ENCODE assay signal across 12 mouse cellular contexts in genomic region chr1:171681009-171681408, GRCm38 (mm10). TPM values are rescaled to one million over a fixed set of nuclear protein-coding genes. Genes with fewer than 3 reads are reported as not detected.
DNase-seq lines count a peak whose midpoint lies in the region; ATAC-seq lines count a peak whose summit lies in the region.
"Had no signal": no experiment of that assay in that cellular context is flagged by ENCODE, and none has a peak within 500 bp of the region (broad histone marks: within the 10 kb centered on the region; RNA-seq: fewer than 3 reads in every experiment).

No protein-coding gene starts in this region.

- H3K4me3 ChIP-seq in liver, embryonic 15.5 days (replicated peaks), result no peak overlapping the region
- H3K4me3 ChIP-seq: heart, embryonic 10.5 days; neural tube, embryonic 13.5 days had no signal

- peak; percentile 69 for DNase-seq in CD4-positive, CD25-positive, alpha-beta regulatory T cell, adult 2 months (ENCODE audit: low read depth, low spot score)
- peak; percentile 88 for DNase-seq in MEL-GATA-1-ER (ENCODE audit: extremely low read depth, low read depth)
- DNase-seq in spleen, postnatal 36 days (ENCODE audit: low spot score in 2 of 2), result peak; percentile 80
- no peak for DNase-seq in cerebellum, adult 8-10 months
- no peak for DNase-seq in cerebellum, adult 18-20 months
- DNase-seq: right cerebral cortex, postnatal 14 days had no signal

- H3K9me3 ChIP-seq in liver, embryonic 15.5 days (replicated peaks), result no peaks in the 10 kb centered on the region
- H3K9me3 ChIP-seq: heart, embryonic 10.5 days; neural tube, embryonic 13.5 days had no signal

- H3K27me3 ChIP-seq in liver, embryonic 15.5 days, result no peaks in the 10 kb centered on the region
- H3K27me3 ChIP-seq: neural tube, embryonic 13.5 days had no signal

- H3K4me2 ChIP-seq in liver, embryonic 15.5 days, result peak overlapping the region; percentile 23; the same call in 1 of the 2 replicates
- H3K4me2 ChIP-seq: neural tube, embryonic 13.5 days had no signal

- no peak overlapping the region for H3K9ac ChIP-seq in liver, embryonic 15.5 days
- H3K9ac ChIP-seq: neural tube, embryonic 13.5 days had no signal

- peak overlapping the region; percentile 62; the same call in 1 of the 2 replicates for H3K27ac ChIP-seq in liver, embryonic 15.5 days (replicated peaks)
- H3K27ac ChIP-seq: heart, embryonic 10.5 days; neural tube, embryonic 13.5 days had no signal

- H3K4me1 ChIP-seq in liver, embryonic 15.5 days (replicated peaks), result peaks cover 6% of the 10 kb centered on the region; the same call in 1 of the 2 replicates
- H3K4me1 ChIP-seq: heart, embryonic 10.5 days; neural tube, embryonic 13.5 days had no signal

- H3K36me3 ChIP-seq in liver, embryonic 15.5 days (replicated peaks), result no peaks in the 10 kb centered on the region
- H3K36me3 ChIP-seq: heart, embryonic 10.5 days; neural tube, embryonic 13.5 days had no signal

- no peak for ATAC-seq in liver, embryonic 15.5 days (ENCODE audit: insufficient read depth)
- no peak for ATAC-seq in frontal cortex, adult (ENCODE audit: low TSS enrichment)
- ATAC-seq: forebrain, embryonic 14.5 days; intestine, postnatal 0 days had no signal

- WGBS in liver, embryonic 15.5 days (ENCODE audit: insufficient replicate concordance), result 20% methylated on average over 7 of the region's 7 CpGs

RNA-seq across cellular contexts. Expression of gene Cd48, which starts 0.8 kb away (rescaled TPM):
- 11.6 and 11.8 TPM in 2 replicates for polyA plus RNA-seq in liver, embryonic 15.5 days (2015; fragmentation: Nextera tagmentation; extraction: Ambion mirVana)

RNA-seq across cellular contexts. Expression of gene Slamf7, which starts 28.2 kb away (rescaled TPM):
- polyA plus RNA-seq in liver, embryonic 15.5 days (2015; fragmentation: Nextera tagmentation; extraction: Ambion mirVana), result 0.69 and 1.1 TPM in 2 replicates
- polyA plus RNA-seq: forebrain, embryonic 14.5 days; heart, embryonic 10.5 days; neural tube, embryonic 13.5 days had no signal

Comparison
In these comparisons a context has a peak if more than half of its experiments do, and no peak if none do; other contexts are left out.
1. DNase-seq: peak in CD4-positive, CD25-positive, alpha-beta regulatory T cell, adult 2 months (single experiment), MEL-GATA-1-ER (single experiment) and spleen, postnatal 36 days (2 of 2); none in cerebellum, adult 8-10 months (single experiment) and cerebellum, adult 18-20 months (0 of 2).